10 mouse cellular contexts compared by ENCODE assay signal in the genomic region with DNA sequence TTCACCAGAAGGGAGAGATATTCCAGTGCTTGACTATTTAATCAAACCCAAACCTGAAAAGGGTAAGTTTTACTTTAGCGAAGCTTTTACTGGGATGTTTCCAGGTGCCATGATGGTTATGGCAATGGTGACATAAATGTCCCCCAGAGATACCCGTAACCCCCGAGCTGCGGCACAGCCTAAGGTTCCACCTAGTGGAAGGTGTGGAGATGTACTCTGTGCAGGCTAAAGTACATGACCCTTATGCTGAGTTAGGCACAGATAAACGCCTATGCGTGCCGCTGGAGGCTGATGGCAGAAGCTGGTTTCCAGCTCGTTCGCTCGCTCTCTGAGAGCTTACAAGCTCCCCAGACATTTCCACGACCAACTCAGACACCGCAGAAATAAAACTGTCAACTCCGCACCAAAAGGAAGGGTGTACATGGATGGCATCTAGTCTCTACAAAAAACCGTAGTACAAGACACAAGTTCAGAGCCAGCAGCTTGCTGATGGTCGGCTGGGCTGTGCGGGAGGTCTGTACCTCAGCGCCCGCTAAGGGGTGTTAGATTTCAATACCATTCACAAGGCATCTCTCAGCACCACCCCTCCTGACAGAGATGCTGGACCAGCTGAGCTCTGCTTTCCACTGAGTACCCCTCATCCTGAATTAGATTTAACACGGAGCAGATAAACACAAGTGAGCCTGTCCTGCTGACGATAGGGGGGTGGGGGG. TPM values are rescaled to one million over a fixed set of nuclear protein-coding genes. Genes with fewer than 3 reads are reported as not detected.
DNase-seq lines count a peak whose midpoint lies in the region; ATAC-seq and TF ChIP-seq lines count a peak whose summit lies in the region.
"Had no signal": no experiment of that assay in that cellular context is flagged by ENCODE, and none has a peak within 500 bp of the region (broad histone marks: within the 10 kb centered on the region; RNA-seq: fewer than 3 reads in every experiment).

No protein-coding gene starts in this region.

- peaks cover 12% of the 10 kb centered on the region for H3K4me1 ChIP-seq in E14TG2a.4 (replicated peaks; ENCODE audit: low read depth, low read length)
- H3K4me1 ChIP-seq in ES-E14 (ENCODE audit: control insufficient read depth in 2 of 2, insufficient read depth in 2 of 2, low read length in 2 of 2, poor library complexity in 1 of 2), result no peaks in the 10 kb centered on the region
- H3K4me1 ChIP-seq in forebrain, embryonic 12.5 days, result peaks cover 9% of the 10 kb centered on the region

- H3K9me3 ChIP-seq in E14TG2a.4 (ENCODE audit: low read length) (no peaks in the 10 kb centered on the region), ES-E14 (ENCODE audit: control insufficient read depth, insufficient read depth, low read depth, low read length) (no peaks in the 10 kb centered on the region)
- no peaks in the 10 kb centered on the region for H3K9me3 ChIP-seq in forebrain, embryonic 12.5 days
- H3K9me3 ChIP-seq: heart, embryonic 15.5 days had no signal

- no peak overlapping the region for H3K27ac ChIP-seq in ES-E14 (ENCODE audit: insufficient read depth, low read depth, low read length, poor library complexity, severe bottlenecking)
- no peak overlapping the region for H3K27ac ChIP-seq in forebrain, embryonic 12.5 days
- H3K27ac ChIP-seq: heart, embryonic 15.5 days had no signal

- WGBS in forebrain, embryonic 12.5 days, result 45% methylated on average over 20 of the region's 20 CpGs

- peak; percentile 29 for TF ChIP-seq CTCF in E14TG2a.4 (conservative IDR thresholded peaks at IDR 0.05; ENCODE audit: low read length)

- peaks cover 6% of the 10 kb centered on the region; the same call in 1 of the 2 replicates for H3K36me3 ChIP-seq in E14TG2a.4 (ENCODE audit: insufficient read depth, low read length)
- H3K36me3 ChIP-seq in ES-E14 (ENCODE audit: control insufficient read depth, insufficient read depth, low read length, poor library complexity, severe bottlenecking), result no peaks in the 10 kb centered on the region
- H3K36me3 ChIP-seq in forebrain, embryonic 12.5 days (replicated peaks), result no peaks in the 10 kb centered on the region
- H3K36me3 ChIP-seq: heart, embryonic 15.5 days had no signal

- in situ Hi-C loops in ES-E14 (cut with MboI; ENCODE audit: low sequenced_read_pairs in 2 of 2, unreplicated experiment in 2 of 2), result loop anchor here (10.0 to 25.0 kb wide), 3 partner anchors 202 to 815 kb away; no protein-coding TSS in a partner anchor

- no peak overlapping the region for H3K9ac ChIP-seq in ES-E14 (ENCODE audit: insufficient read depth, low read depth, low read length, poor library complexity, severe bottlenecking)
- no peak overlapping the region for H3K9ac ChIP-seq in forebrain, embryonic 12.5 days
- H3K9ac ChIP-seq: heart, embryonic 15.5 days had no signal

- H3K4me2 ChIP-seq in forebrain, embryonic 12.5 days, result peak overlapping the region; percentile 36

- H3K4me3 ChIP-seq in E14TG2a.4 (replicated peaks; ENCODE audit: low read length) (0 out of 2 replicates have a peak overlapping the region, but pooled peaks have one; percentile 37), ES-E14 (ENCODE audit: insufficient read depth in 1 of 2, low read depth in 1 of 2, low read length in 2 of 2, poor library complexity in 1 of 2, severe bottlenecking in 1 of 2) (peak overlapping the region in 1 of 2 experiments; percentile 19; a peak in 2 of 4 replicates)
- H3K4me3 ChIP-seq in forebrain, embryonic 12.5 days (replicated peaks), result no peak overlapping the region
- H3K4me3 ChIP-seq: heart, embryonic 15.5 days had no signal

- no peaks in the 10 kb centered on the region for H3K27me3 ChIP-seq in E14TG2a.4 (ENCODE audit: insufficient read depth, low read length)
- H3K27me3 ChIP-seq in forebrain, embryonic 12.5 days, result 0 out of 2 replicates have a peak, but pooled peaks cover 8% of the 10 kb centered on the region

- DNase-seq in ES-E14 (ENCODE audit: low read depth, low spot score), result peak; percentile 17
- DNase-seq in mesoderm, embryonic 11.5 days (ENCODE audit: low read depth, low spot score), result peak; percentile 23
- DNase-seq in frontal cortex, adult 2 months (ENCODE audit: extremely low spot score in 1 of 2, low spot score in 1 of 2), result no peak
- no peak for DNase-seq in thymus, adult 18-20 months
- no peak for DNase-seq in left cerebral cortex, adult 9 months (ENCODE audit: low spot score in 2 of 2)
- DNase-seq: cerebellum, adult 8-10 months; layer of hippocampus, adult 9-11 months had no signal

- ATAC-seq in forebrain, embryonic 12.5 days (ENCODE audit: low FRiP score), result 0 out of 2 replicates have a peak, but pooled peaks have one; percentile 41

TF ChIP-seq in ES-E14, 5 proteins besides CTCF, POLR2A, EP300 and RAD21:
- no peak for TF ChIP-seq MAFK (IDR thresholded peaks at IDR 0.05; ENCODE audit: insufficient read depth, low read depth, low read length)
- no peak; the same call in 1 of the 2 replicates for TF ChIP-seq ZC3H11A (IDR thresholded peaks at IDR 0.05; ENCODE audit: borderline replicate concordance, low read depth, low read length)

RNA-seq across cellular contexts. Expression of a gene that starts 28.4 kb away (rescaled TPM):
- total RNA-seq in ES-E14 (2012; rRNA removed), result 90.0 and 100 TPM in 2 replicates
- polyA plus RNA-seq in forebrain, embryonic 12.5 days (2016; fragmentation: Nextera tagmentation; extraction: Ambion mirVana), result 365 and 380 TPM in 2 replicates
- polyA plus RNA-seq in frontal cortex, adult 2 months (2012; rRNA removed), result 211 and 231 TPM in 2 replicates

RNA-seq across cellular contexts. Expression of a gene that starts 38.4 kb away (rescaled TPM):
- total RNA-seq in ES-E14 (2012; rRNA removed), result 53.1 and 54.3 TPM in 2 replicates
- polyA plus RNA-seq in forebrain, embryonic 12.5 days (2016; fragmentation: Nextera tagmentation; extraction: Ambion mirVana), result 88.1 and 89.4 TPM in 2 replicates
- polyA plus RNA-seq in frontal cortex, adult 2 months (2012; rRNA removed), result 63.4 and 71.3 TPM in 2 replicates

Comparison
In these comparisons a context has a peak if more than half of its experiments do, and no peak if none do; other contexts are left out.
1. DNase-seq: peak in ES-E14 (single experiment) and mesoderm, embryonic 11.5 days (single experiment); none in frontal cortex, adult 2 months (0 of 2), thymus, adult 18-20 months (0 of 2) and left cerebral cortex, adult 9 months (0 of 2).